Mouse (Mus musculus): ENCODE data around the gene Tma7.

- no peak for TF ChIP-seq GATA1 (IDR thresholded peaks at IDR 0.05; ENCODE audit: low read length)
- TF ChIP-seq TAL1 (IDR thresholded peaks at IDR 0.05; ENCODE audit: low read length): no peak
These were observed 47.7 kb upstream of the Tma7 start for GRCm38 (mm10) chr9:109130076-109130475.

All from erythroblast, embryonic 14.5 days (primary cell).